ENCODE assay signal across 25 mouse cellular contexts in the genomic region with DNA sequence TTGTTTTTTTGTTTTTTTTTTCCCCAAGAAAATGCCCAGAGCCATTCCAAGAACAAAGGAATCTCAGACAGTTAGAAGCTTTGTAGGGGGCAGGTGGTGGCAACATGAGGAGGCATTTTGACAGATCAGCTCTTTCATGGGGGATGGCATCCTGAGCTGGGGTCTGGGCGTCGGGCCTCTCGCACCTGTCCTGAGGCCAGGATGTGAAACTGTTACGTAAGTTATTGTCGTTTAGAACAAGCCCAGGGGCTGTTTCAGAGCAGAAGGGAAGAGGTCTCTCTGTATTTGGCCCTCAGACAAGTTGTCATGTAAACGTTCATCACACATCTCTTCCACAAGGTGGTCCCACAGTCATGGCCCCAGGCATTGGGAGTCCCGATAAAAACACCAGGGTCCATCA. TPM values are rescaled to one million over a fixed set of nuclear protein-coding genes. Genes with fewer than 3 reads are reported as not detected.
DNase-seq lines count a peak whose midpoint lies in the region; ATAC-seq lines count a peak whose summit lies in the region.
"Had no signal": no experiment of that assay in that cellular context is flagged by ENCODE, and none has a peak within 500 bp of the region (broad histone marks: within the 10 kb centered on the region; RNA-seq: fewer than 3 reads in every experiment).

No protein-coding gene starts in this region.

- ATAC-seq in megakaryocyte progenitor cell, adult 5-6 weeks (replicated peaks; ENCODE audit: poor library complexity) = 0 out of 2 replicates have a peak, but pooled peaks have one; percentile 17
- ATAC-seq: forebrain, embryonic 14.5 days; hindbrain, postnatal 0 days had no signal

- no peaks in the 10 kb centered on the region for H3K36me3 ChIP-seq in midbrain, embryonic 10.5 days
- H3K36me3 ChIP-seq: embryonic facial prominence, embryonic 13.5 days; heart, embryonic 15.5 days; neural tube, embryonic 15.5 days had no signal

- 93% methylated on average over 7 of the region's 7 CpGs for WGBS in midbrain, embryonic 10.5 days

- DNase-seq in lung, postnatal 36 days = peak; percentile 4
- no peak for DNase-seq in lung, postnatal 14 days
- peak; percentile 24 to 64 for DNase-seq in spleen, postnatal 4 days (ENCODE audit: low spot score in 2 of 2)
- peak; percentile 39 for DNase-seq in thymus, postnatal 4 days
- DNase-seq in heart, adult 9 months (ENCODE audit: low spot score in 2 of 2) = no peak
- no peak for DNase-seq in right cerebral cortex, postnatal 10 days (ENCODE audit: low spot score in 2 of 2)
- no peak for DNase-seq in midbrain, embryonic 10.5 days (ENCODE audit: low spot score)
- DNase-seq: adrenal gland, adult 2 months; cerebellum, postnatal 10 days; gastrocnemius, postnatal 10 days; heart, adult 18-20 months; kidney, adult 2 months; kidney, postnatal 25 days; left cerebral cortex, postnatal 4 days; lung, adult 18-20 months; right cerebral cortex, postnatal 25 days had no signal

- H3K27me3 ChIP-seq in midbrain, embryonic 10.5 days (ENCODE audit: low read depth, poor library complexity, severe bottlenecking) = no peaks in the 10 kb centered on the region
- H3K27me3 ChIP-seq: embryonic facial prominence, embryonic 13.5 days; heart, embryonic 15.5 days; neural tube, embryonic 15.5 days had no signal

- H3K9me3 ChIP-seq in midbrain, embryonic 10.5 days (replicated peaks) = 0 out of 2 replicates have a peak, but pooled peaks cover 3% of the 10 kb centered on the region
- H3K9me3 ChIP-seq: embryonic facial prominence, embryonic 13.5 days; heart, embryonic 15.5 days; neural tube, embryonic 15.5 days had no signal

- H3K27ac ChIP-seq in midbrain, embryonic 10.5 days (replicated peaks) = no peak overlapping the region
- H3K27ac ChIP-seq: embryonic facial prominence, embryonic 13.5 days; heart, embryonic 15.5 days; hindbrain, postnatal 0 days; neural tube, embryonic 15.5 days had no signal

- no peak overlapping the region for H3K4me3 ChIP-seq in midbrain, embryonic 10.5 days
- H3K4me3 ChIP-seq: embryonic facial prominence, embryonic 13.5 days; heart, embryonic 15.5 days; neural tube, embryonic 15.5 days had no signal

- H3K4me1 ChIP-seq in midbrain, embryonic 10.5 days = no peaks in the 10 kb centered on the region
- H3K4me1 ChIP-seq: embryonic facial prominence, embryonic 13.5 days; neural tube, embryonic 15.5 days had no signal

RNA-seq across cellular contexts. Expression of gene Gabrr1, which starts 21.5 kb away (rescaled TPM):
- not detected in 2 replicates for total RNA-seq in megakaryocyte progenitor cell, adult 5-6 weeks (2015)
- total RNA-seq in megakaryocyte progenitor cell, adult 5-6 weeks (2017) = not detected in 2 replicates
- 0.07 TPM in 1 of 2 replicates, not detected in the other for polyA plus RNA-seq in midbrain, embryonic 10.5 days (2016; fragmentation: Nextera tagmentation; extraction: Ambion mirVana)
- total RNA-seq: hematopoietic stem cell, adult 5-6 weeks; liver, adult 2 months had no signal
- polyA plus RNA-seq: adrenal gland, adult 2 months; embryonic facial prominence, embryonic 13.5 days; forebrain, embryonic 14.5 days; kidney, adult 2 months; liver, adult 2 months; stomach, embryonic 14.5 days had no signal

RNA-seq across cellular contexts. Expression of gene Gabrr2, which starts 48.0 kb away (rescaled TPM):
- 0.17 and 0.20 TPM in 2 replicates for total RNA-seq in megakaryocyte progenitor cell, adult 5-6 weeks (2015)
- not detected in 2 replicates for total RNA-seq in megakaryocyte progenitor cell, adult 5-6 weeks (2017)
- 0.24 and 0.39 TPM in 2 replicates for polyA plus RNA-seq in midbrain, embryonic 10.5 days (2016; fragmentation: Nextera tagmentation; extraction: Ambion mirVana)
- total RNA-seq: adrenal gland, adult 2 months; hematopoietic stem cell, adult 5-6 weeks had no signal

Comparison
In these comparisons a context has a peak if more than half of its experiments do, and no peak if none do; other contexts are left out.
1. DNase-seq: peak in lung, postnatal 36 days (single experiment), spleen, postnatal 4 days (2 of 2) and thymus, postnatal 4 days (single experiment); none in lung, postnatal 14 days (single experiment), heart, adult 9 months (0 of 2), right cerebral cortex, postnatal 10 days (0 of 2) and midbrain, embryonic 10.5 days (single experiment).